Mouse (Mus musculus) 416B (cell line): ENCODE data around the gene Krtdap.
"Not testable (repeated sequence)": the region's sequence is repeated elsewhere in the genome, so short reads cannot be mapped to it uniquely, and the experiment has no call there.

Experiments used
- DNase-seq: peaks from one replicate; pipeline ENCODE4 v3.0.0; 2011; ENCODE audit warnings: low read depth

The Krtdap gene

DNA sequence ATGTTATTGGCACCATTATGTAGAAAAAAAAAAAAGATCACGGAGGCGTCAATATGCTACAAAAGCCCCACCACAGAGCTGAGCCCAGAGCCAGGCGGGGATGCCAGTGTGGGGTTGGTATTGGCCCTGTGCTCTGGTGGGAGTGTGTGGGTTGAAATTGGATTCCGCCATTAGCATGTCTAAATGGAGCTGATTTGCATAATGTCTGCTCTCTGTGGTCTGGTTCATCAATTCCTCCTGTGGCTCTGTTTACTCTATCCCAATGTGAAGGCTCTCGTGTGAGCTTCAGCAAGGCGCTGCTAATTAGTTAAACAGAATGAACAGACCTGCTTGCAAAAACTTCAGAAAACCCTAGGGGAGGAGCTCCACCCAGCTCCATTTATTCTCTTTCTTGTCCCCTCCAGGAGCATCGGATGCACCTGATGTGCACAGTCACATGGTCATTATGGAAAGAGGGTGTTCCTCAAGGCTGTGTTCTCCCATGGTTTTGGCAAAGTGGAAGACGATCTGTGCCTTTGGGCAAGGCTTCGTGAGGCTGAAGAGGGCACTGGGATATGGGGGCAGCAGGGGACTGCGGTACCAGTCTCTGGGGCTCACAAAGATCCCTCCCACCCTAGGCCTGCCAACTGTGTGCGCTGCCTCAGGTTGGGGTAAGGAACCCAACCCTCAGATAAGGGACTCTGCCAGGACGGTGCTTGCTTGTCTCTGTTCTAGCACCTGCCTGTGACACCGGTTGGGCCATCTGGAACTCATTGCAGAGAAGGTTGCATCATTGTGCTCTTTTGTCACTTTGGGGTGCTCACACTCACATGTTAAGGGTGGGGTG lies 1.8 kb upstream of the Krtdap start:
- no peak for DNase-seq

DNA sequence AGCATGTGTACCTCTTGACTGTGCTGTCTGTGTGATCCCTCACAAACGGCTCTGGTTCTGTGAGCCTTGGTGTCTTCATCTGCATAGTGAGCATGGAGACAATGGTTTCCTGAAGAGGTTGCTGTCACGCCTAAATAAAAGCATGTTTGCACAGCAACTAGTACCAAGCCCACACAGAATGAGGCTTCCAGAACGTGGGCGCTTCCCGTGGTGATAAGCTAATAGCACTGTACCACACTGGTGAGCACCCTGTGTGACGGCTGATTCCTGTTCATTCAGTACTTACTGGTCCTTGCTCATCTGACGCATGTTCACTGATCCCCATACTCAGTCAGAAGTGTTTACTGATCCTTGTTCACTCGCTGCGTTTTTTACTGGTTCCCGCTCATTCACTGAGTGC lies 2.4 kb downstream of the Krtdap start:
- no peak for DNase-seq

DNA sequence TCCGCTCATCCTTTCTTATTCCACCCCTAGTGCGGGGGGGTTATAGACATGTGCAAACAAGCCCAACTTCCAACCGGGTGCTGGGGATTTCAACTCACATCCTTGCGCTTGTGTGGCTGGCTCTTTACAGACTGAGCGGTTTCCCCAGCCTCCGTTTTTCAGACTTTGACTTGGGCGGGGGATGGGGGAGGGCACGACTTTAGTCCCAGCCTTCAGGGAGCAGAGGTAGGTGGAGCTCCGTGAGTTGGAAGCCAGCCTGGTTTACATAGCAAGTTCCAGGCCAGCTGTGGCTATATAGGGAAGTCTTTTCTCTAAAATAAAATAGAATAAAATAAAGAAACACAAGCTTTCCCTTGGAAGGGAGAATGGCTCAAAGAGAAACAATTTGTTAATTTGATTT lies 4.2 kb downstream of the Krtdap start:
- no peak for DNase-seq

DNA sequence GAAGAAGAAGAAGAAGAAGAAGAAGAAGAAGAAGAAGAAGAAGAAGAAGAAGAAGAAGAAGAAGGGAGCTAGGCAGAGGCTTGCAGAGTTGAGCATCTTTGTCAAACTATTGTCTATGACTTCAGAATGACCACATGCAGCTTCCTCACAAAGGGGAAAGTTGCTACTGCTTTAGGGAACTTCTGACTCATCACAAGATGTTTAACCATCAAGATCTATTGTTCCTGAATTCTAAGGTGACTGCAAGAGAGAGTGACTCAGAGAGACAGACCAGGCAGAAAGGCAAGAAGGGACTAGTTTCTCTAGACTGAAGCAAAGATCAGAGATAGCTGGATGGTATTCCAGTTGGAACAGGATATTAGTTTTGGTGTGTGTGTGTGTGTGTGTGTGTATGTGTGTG lies 7.2 kb downstream of the Krtdap start:
- DNase-seq = peak; percentile 93

DNA sequence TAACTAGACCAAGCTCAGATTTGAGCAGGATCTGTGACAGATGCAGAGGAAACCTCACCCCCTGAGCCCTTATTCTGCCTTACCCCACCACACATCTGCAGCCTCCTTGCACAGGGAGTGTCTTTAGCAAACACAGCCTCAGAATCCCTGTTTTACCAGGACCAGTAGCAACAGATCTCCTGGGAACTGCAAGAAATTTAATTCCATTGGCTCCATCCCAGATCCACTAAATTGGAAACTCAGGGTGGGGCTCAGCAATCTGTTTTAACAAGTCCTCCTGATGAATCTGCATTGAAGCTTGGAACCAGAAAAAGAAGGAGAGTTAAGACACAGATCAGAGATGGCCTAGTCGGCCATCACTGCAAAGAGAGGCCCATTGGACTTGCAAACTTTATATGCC lies 9.1 kb downstream of the Krtdap start:
- DNase-seq = no peak

DNA sequence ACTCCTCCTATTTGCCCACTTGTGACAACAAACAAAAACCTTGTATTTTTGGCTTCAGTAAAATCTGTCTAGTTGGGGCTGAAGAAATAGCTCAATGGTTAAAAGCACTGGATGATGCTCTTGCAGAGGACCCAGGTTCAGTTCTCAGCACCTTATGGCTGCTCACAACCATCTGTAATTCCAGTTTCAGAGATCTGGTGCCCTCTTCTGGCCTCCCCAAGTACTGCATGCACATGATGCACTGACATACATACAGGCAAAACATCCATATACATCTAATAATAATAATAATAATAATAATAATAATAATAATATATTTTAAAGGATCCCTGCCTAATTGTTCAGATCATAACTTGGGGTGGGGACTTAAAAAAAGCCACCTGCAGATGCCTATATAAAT lies 13.0 kb downstream of the Krtdap start:
- no peak for DNase-seq

DNA sequence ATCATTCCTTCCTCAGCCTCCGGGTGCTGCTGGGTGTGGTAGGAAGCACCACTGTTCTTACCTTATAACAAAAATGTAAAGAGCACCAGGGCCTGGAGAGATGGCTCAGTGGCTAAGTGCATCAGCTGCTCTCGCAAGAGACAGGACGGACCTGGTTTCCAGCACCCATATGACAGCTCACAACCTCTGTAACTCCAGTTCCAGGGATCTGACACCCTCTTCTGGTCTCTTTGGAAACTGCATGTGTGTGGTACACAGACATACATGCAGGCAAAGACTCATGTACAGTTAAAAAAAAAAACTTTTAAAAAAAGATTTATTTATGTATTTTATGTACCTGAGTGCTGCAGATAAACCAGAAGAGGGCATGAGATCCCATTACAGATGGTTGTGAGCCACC lies 15.6 kb downstream of the Krtdap start:
- DNase-seq = no peak

DNA sequence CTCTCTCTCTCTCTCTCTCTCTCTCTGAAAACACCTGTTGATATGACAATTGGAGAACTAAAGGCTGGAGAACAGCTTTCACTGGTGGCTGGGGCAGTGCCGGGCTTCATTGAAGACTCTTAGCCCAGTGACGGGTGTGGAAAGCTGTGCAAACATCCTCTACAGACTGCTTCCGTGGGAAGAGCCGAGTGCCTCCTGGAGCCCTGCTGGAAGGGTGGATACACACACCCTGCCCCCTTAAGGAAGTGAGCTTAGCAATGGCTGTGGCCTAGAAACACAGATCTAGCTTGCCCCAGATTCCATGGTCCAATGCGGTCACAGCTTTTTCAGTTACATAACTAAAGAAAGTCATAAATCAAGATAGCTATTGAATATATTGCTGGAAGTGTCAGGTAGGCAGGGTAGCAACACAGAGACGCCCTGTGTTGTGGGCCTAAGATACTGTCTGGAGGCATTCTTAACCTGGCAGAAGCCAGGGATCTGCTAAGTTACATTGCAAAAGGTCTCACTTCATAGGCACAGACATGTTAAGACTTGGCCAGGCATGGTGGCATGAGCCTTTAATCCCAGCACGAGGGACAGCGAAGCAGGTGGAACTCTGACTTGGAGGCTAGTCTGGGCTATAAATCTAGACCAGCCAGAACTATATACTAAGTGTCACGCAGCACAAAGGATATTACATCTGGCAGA lies 16.5 kb downstream of the Krtdap start:
- no peak for DNase-seq

DNA sequence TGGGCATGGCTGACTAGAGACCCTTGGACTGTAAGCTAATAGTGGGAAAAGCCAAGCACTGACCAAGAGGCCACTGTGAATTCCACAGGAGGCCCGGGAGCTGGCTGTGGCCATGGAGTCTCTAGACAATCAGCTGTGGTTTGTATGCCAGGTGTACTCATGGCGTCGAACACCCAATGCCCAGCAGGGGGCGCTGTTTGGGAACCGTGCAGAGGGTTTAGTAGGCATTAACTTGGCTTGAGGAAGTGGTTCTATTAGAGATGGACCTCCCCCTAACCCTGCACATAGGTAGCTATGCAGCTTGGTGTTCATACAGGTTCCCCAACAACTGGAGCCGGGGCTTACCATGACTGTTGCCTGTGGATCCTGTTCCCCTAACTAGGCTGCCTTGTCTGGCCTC lies 18.2 kb downstream of the Krtdap start:
- peak; percentile 60 for DNase-seq

DNA sequence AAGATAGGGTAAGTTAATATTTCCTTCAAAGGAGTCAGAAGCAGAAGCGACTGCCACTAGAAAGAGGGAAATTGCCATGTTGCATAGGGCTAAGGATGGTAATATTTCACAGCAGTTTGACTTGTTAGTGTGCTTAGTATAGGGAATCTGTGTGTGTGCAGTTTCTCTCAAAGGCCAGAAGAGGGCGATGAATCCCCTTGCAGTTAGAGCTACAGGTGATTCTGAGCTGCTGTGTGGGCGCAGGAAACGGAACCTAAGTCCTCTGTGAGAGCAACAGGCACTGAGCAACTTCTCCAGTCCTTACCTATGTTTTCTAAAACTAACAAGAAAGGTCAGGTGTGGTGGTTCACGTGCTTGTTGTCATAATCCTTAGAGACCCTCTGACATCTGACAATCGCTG lies 22.6 kb downstream of the Krtdap start:
- peak; percentile 72 for DNase-seq

DNA sequence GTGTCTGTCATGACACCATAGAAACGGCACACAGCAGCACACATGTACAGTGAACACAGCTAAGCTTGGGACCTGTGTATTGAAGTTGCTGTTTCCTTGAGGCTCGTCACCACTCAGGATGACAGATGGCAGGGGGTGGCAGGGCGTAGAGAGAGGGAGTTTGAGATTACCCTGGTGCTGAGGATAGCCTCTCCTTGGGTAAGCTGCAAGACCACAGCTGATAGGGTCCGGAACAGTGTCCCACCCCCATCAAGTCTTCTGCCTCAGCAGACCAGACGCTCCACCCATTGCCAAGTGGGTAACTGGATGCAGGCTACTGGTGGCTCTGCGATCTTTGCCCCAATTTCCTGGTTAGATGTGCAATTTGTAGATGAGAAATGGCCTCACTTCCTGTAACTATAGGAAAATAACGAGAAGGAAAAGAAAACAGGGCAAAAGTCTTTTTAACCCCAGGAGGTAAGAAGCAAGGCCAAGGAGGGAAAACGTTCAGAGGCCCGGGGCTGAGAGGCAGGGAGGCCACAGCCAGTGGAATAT lies 24.1 kb downstream of the Krtdap start:
- DNase-seq = peak; percentile 98

DNA sequence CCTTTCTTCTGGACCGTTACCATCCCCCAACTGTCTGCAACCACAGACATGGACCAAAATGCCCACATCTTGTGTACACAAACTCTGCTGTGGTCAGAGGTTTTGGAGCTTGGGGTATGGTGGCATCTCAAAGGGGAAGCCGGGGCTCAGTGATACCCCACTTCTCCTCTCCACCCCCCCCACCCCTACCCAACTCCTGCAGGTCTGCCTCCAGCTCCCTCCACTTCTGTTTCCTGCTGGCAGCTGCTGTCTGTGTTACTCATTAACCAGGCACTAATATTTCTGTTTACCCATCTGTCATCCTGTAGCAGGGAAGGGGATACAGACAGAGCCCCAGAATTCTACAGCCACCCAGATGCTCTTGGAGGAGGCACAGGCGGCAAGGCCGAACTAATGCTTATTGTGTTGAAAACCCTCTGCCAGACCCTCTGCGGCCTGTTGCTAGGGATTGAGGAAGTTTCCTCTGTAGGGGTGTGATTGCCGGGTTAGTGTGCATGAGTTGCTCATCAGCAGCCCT lies 24.7 kb downstream of the Krtdap start:
- peak; percentile 100 for DNase-seq

DNA sequence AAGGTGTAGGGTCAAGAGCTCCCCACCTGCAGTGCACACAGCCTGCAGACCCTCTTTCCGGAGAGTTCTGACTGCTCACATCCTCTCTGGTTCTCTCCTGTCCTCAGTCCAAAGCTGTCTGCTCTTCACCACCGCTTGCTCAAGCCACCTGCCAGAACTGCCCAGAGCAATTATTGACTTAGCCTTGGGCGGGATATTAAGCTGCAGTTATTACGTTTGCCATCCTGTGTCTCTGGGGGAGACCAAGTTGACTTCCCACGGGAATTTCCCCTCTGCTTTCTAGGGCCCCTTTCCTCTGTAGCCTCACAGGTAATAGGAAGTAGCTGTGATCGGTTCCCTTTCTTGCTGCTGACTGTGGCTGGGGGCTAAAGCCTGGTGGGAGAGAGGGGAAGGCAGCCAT lies 32.4 kb downstream of the Krtdap start:
- no peak for DNase-seq

DNA sequence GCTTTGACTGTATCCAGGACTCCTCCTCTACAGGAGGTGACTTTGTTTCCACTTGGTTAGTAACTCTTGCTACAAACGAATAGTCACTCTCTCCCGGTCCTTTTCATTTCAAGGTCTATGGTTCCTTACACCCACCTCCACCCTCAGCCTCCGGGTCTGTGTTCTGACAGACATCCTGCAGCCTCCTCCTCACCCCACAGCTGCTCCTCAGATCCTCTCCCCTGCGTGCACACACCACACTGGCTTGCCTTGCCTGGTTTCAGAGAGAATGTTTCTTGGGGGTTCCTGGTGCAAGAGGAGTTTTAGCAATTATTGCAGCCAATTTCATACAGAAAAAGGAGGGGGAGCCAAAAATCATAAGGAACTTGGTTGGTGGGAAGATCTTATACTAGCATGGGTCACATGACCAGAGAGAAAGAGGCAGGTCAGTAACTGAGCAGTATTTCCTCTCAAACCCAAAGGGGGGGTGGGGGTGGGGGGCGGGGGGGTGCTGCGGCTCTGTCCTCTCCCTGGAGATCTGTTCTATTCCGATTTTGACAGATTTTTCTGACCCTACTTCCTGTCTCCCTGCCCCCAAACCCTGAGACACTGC lies 33.3 kb downstream of the Krtdap start:
- peak; percentile 88 for DNase-seq

DNA sequence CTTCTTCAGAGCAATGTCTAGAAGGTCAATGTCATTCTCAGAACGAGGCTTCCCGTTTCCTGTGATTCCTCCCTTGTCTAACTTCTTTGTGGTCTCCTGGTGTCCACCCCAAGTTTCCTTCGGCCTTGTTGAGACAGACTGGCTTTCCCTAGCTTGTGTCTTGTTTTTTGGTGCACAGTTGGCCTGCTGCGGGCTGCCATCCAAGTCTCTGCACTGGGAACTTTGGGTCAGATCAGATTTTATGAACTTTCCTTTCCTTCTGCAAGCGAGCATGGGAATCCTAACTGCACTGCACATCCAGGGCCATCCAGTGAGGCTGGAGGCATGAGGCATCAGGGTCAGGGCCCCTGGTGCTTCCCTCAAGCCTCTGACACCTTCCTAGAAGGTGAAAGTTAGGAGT lies 33.8 kb downstream of the Krtdap start:
- DNase-seq = peak; percentile 86

DNA sequence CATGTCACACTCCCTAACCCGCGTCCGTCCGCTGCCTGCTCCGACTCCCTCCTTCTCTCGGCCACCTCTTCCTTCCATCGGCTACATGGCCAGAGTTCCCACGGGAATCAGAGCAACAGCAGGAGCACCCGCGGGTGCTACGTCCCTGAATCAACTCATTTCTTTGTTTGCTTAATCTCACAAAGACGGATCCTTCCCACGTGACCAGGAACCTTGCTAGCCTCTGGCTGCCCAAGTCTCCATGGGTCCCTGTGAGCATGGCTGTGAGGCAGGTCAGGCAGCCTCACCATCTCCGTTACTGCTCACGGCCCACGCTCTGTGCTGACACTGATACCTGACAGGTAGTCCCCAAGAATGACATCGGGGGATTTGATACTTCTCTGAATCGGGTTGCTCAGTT lies 36.0 kb downstream of the Krtdap start, which contains the start of gene Ffar2:
Ffar2 (minus strand) TSS at position 101 of the 400 bp plus-strand sequence.
- DNase-seq = no peak

DNA sequence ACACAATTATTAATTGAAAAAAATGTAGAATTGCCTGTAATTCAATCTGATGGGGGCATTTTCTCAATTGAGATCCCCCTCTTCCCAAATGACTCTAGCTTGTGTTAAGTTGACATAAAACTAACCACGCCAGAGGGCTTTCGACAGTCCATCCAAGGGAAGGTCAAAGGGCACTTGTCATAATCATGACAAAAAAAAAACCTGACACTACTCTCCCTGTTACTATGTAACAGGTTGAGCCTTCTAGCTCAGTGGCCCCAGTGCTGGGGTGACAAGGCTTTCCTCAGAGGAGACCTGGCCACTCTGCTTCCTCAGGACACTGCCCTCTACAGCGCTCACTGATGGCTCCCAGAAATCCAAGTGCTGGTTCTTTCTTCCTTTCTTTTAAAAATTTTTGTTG lies 36.6 kb downstream of the Krtdap start:
- no peak for DNase-seq

DNA sequence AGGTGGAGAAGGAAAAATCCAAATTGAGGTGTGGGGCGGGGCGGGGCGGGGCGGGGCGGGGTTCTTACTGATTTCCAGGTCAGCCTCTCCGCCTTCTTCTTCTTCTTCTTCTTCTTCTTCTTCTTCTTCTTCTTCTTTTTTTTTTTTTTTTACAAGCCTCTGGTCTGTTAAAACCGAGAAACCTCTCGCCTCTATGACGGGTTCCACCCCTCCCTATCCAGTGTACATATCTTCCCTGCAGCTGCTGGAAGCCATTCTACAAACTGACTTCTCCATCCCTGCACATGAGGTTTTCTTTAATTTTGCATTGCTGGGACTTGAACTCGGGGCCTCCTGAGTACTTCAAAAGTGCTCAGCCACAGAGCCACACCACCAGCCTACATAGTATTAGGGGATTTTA lies 39.0 kb downstream of the Krtdap start:
- DNase-seq = no peak

DNA sequence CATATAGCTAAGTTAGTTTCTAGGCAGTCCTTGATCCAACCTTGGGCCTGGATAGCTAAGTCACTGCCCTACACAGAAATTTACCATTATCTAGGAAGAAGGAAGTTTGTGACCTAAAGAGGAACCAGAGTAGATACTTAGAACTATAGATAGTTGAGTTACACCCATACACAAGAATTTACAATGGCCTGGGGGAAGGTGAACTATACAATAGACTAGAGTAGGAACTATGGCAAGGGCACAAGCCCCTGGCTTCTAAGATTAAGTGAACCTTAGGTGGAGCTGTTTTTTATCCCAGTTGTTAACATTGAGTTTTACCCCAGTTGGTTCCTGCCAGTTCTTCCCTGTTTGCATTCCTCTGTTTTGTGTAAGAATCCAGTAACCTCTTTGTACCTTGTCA lies 41.2 kb downstream of the Krtdap start:
- not testable (repeated sequence) for DNase-seq

DNA sequence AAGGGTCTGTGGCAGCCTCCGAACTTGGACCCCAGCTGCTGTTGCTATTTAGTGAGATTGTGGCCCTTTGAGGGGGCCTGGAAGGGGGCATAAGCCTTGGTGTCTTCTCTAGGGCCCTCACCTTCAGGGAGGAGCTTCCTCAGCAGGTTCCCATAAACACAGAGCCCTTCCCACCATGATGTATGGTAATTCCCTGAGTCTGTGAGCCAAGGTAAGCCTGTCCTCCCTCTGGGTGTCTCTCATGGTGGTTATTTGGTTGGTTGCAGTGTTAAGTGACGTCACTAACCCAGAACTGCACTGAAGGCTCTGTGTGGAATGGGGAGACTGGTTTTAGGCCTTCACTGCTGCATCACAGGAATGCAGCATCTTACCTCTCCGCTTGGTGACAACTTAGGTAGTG lies 41.7 kb downstream of the Krtdap start:
- no peak for DNase-seq

DNA sequence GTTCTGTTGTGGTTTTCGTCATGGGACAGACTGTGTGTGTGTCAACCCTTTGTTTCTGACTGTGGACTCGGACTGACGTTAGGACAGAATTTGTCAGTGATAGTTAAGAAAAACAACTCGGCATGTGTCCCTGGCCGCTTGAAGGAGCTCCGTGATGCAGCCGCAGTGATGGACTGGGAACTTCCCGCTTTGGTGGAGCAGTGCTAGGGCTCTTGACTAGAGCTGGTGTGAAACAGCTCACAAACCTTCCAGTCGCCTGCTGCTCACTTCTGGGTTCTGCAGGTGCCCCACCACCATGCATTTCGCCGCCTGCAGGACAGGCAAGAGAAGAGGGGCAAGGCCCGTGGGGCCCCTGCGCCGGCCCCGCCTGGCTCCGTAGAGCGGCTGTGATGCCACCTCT lies 44.6 kb downstream of the Krtdap start:
- no peak for DNase-seq

DNA sequence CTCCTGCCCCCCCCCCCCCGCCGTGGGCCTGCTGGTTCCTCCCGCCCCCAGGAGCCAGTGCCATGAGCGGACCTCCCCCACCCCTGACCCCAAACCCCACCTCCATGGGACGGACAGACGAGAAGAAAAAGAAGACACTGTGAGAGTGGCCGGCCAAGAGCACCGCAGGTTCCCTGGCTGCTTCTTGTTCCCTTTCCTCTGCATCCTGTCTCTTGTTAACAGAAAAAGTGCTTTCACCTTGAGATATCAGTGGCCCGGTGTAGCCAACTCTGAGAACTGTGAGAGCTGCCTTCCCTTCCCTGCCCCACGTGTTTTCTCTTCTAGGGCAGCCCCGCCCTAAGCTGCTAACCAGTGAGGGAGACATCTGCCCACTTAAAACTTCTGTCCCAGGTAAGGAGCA lies 45.0 kb downstream of the Krtdap start:
- not testable (repeated sequence) for DNase-seq

DNA sequence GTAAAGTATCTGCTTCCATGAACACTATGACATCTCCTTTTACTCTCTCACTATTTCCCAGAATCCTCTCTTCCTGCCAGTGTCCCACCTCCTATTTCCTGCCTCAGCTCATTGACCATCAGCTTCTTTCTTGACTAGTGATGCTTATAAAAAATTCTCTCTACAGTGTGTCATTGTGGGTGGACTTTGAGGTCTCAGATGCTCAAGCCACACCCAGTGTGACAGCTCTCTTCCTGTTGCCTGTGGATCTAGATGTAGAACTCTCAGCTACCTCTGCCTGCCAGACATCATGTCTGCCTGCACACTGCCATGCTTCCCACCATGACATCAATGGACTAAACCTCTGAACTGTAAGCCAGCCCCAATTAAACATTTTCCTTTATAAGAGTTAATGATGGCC lies 49.6 kb downstream of the Krtdap start:
- peak; percentile 54 for DNase-seq
